In the genomic region with DNA sequence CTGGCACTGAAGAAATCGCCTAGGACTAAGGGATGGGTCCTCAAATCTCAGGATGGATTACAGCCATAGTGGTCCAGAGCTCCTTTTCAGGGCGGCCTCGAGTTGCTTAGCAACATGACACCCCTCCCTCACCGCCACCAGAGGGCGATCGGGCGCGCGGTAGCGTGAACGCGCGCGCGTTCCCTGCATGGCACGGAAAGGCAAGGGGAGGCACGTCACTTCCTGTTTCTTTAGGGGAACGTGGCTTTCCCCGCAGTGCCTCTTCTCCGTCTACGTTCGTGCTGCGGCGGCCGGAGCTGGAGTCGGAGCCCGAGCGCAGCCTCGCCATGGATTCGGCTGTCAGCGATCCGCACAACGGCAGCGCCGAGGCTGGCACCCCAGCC, we compare ENCODE assay signal across 7 mouse cellular contexts. TPM values are rescaled to one million over a fixed set of nuclear protein-coding genes. Genes with fewer than 3 reads are reported as not detected.
DNase-seq lines count a peak whose midpoint lies in the region; ATAC-seq lines count a peak whose summit lies in the region.

TSS of gene H13 (plus strand) at position 206 of the 383 bp plus-strand sequence.

- peak within 1 kb of the TSS; percentile 60 for H3K4me2 ChIP-seq in intestine, embryonic 15.5 days (replicated peaks)

- H3K4me1 ChIP-seq in intestine, embryonic 15.5 days (replicated peaks), result peaks cover 28% of the 10 kb centered on the region
- H3K4me1 ChIP-seq in midbrain, embryonic 10.5 days, result peaks cover 37% of the 10 kb centered on the region

- H3K27ac ChIP-seq in intestine, embryonic 15.5 days, result peak within 1 kb of the TSS; percentile 94
- H3K27ac ChIP-seq in midbrain, embryonic 10.5 days (replicated peaks), result peak within 1 kb of the TSS; percentile 98

- ATAC-seq in intestine, embryonic 15.5 days, result peak; percentile 87

- H3K9ac ChIP-seq in intestine, embryonic 15.5 days, result peak within 1 kb of the TSS; percentile 89

- intact Hi-C loops in gastrocnemius, postnatal 36 days (cut with DNase I), result no loop called here
- intact Hi-C loops in left cerebral cortex, postnatal 25 days (cut with DNase I), result no loop called here

- peak; percentile 93 to 97 for DNase-seq in adrenal gland, adult (ENCODE audit: inconsistent age in 2 of 2, low spot score in 1 of 2)
- peak; percentile 97 for DNase-seq in embryo, embryonic 10.5 days (ENCODE audit: low spot score)
- peak; percentile 81 to 88 for DNase-seq in gastrocnemius, postnatal 36 days
- DNase-seq in left cerebral cortex, postnatal 25 days (ENCODE audit: low spot score in 2 of 2), result peak; percentile 94 to 95
- DNase-seq in midbrain, embryonic 10.5 days (ENCODE audit: low spot score), result peak; percentile 94
- peak; percentile 95 for DNase-seq in right cerebral cortex, postnatal 4 days

- peak within 1 kb of the TSS; percentile 86 for H3K4me3 ChIP-seq in intestine, embryonic 15.5 days (replicated peaks)
- H3K4me3 ChIP-seq in midbrain, embryonic 10.5 days, result peak within 1 kb of the TSS; percentile 99

- H3K9me3 ChIP-seq in intestine, embryonic 15.5 days, result no peaks in the 10 kb centered on the region
- H3K9me3 ChIP-seq in midbrain, embryonic 10.5 days (replicated peaks), result no peaks in the 10 kb centered on the region

- no peaks in the 10 kb centered on the region for H3K36me3 ChIP-seq in intestine, embryonic 15.5 days
- peaks cover 30% of the 10 kb centered on the region for H3K36me3 ChIP-seq in midbrain, embryonic 10.5 days

- no peaks in the 10 kb centered on the region for H3K27me3 ChIP-seq in intestine, embryonic 15.5 days (replicated peaks)
- no peaks in the 10 kb centered on the region for H3K27me3 ChIP-seq in midbrain, embryonic 10.5 days (ENCODE audit: low read depth, poor library complexity, severe bottlenecking)

- WGBS in intestine, embryonic 15.5 days, result 0% methylated on average over 35 of the region's 35 CpGs
- under 1% methylated on average over 35 of the region's 35 CpGs for WGBS in midbrain, embryonic 10.5 days

RNA-seq across cellular contexts. Expression of gene H13, which starts in this region (rescaled TPM):
- 10 to 100 TPM; 30.1 to 35.1 TPM for total RNA-seq in gastrocnemius, postnatal 36 days (2021)
- polyA plus RNA-seq in intestine, embryonic 15.5 days (2015; fragmentation: Nextera tagmentation; extraction: Ambion mirVana), result 115 and 120 TPM in 2 replicates
- 10 to 100 TPM; 73.1 to 85.4 TPM for total RNA-seq in left cerebral cortex, postnatal 25 days (2021)
- polyA plus RNA-seq in midbrain, embryonic 10.5 days (2016; fragmentation: Nextera tagmentation; extraction: Ambion mirVana), result 99.2 and 117 TPM in 2 replicates

Comparison
In these comparisons a context has a peak if more than half of its experiments do, and no peak if none do; other contexts are left out.
1. Peak in every context shown above with its lines: DNase-seq, ATAC-seq, H3K4me3 ChIP-seq and H3K27ac ChIP-seq.